Mouse (Mus musculus) gastrocnemius, adult 2 months (tissue): ENCODE data around the gene Sstr1. TPM values are rescaled to one million over a fixed set of nuclear protein-coding genes. Genes with fewer than 3 reads are reported as not detected.

ENCODE experiments used
- DNase-seq: peaks from one replicate; pipeline ENCODE4 v3.0.0; 2022
- H3K27ac ChIP-seq: fragments of 200-600 bp; 2 replicates; pipeline ENCODE4 v1.8.1; 2022; ENCODE audit warnings: mild to moderate bottlenecking
- H3K4me3 ChIP-seq: fragments of 200-600 bp; 2 replicates; pipeline ENCODE4 v1.8.1; 2022; ENCODE audit warnings: mild to moderate bottlenecking, moderate library complexity
- CTCF ChIP-seq: fragments of 200-600 bp; IDR thresholded peaks from 2 replicates; pipeline ENCODE4 v1.8.1; 2022; ENCODE audit warnings: antibody characterized with exemption, mild to moderate bottlenecking, moderate library complexity
- intact Hi-C: fragments of 180-260 bp; cut with DNase I; formaldehyde crosslinking; loops from one replicate; pipeline ENCODE4 v1.15.1; 2025
- total RNA-seq, 2 experiments: library from RNA; stranded (reverse); gene quantifications; 2 replicates each; pipeline ENCODE4 v1.2.3; 2021

Gene Sstr1
- total RNA-seq, 2 experiments from 2014 or later, result not detected

DNA sequence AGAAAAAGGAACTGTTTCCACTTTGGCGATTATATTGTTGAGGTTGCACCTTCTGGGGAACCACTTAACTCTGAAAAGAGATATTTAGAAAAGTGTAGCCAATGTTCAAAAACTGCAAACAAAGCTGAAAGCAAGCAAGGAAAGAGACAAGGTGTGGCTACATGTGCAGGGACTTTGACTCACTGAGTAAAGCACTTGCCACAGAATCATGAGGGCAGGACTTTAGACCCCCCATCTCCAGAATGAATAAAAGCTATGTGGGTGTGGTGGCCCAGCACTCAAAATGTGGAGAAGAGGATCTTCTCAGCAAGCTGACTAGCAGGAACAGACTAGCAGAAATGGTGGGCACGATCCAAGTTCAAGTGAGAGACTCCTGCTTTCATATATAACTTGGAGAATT, 20.9 kb downstream of the Sstr1 start:
- TF ChIP-seq CTCF, result no peak
- Histone ChIP-seq H3K4me3 (no peak overlapping the region), H3K27ac (no peak overlapping the region)
- DNase-seq, result no peak
- intact Hi-C loops, result no loop called here

DNA sequence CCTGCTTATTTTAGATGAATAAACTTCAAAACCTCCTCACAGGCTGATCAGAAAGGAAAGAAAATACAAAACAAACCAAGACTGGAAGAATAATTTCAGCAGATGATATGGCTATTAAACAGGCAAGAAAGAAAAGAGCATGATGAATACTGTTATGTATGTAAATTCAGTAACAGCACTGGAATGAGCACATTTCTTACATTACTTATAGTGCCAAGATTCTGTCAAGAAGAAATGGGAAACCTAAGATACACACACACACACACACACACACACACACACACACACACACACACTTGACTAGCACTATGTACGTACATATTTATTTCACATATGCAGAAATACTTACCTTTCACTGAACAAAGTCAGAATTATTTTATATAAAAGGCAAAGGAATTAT, 40.3 kb downstream of the Sstr1 start:
- TF ChIP-seq CTCF, result no peak
- H3K4me3 ChIP-seq, result no peak overlapping the region
- intact Hi-C loops, result no loop called here
- DNase-seq, result no peak
- no peak overlapping the region for H3K27ac ChIP-seq

Other genes with a start within 250 kb of the Sstr1 start
- gene Clec14a, start 57.5 kb downstream of the Sstr1 start, total RNA-seq, result 1 to 10 TPM; 2.5 to 4.2 TPM